Mouse (Mus musculus): ENCODE measurements around the gene Neurl2. TPM values are rescaled to one million over a fixed set of nuclear protein-coding genes. Genes with fewer than 3 reads are reported as not detected.
"Not testable (repeated sequence)": the region's sequence is repeated elsewhere in the genome, so short reads cannot be mapped to it uniquely, and the experiment has no call there.

Gene Neurl2
- total RNA-seq, 2 experiments from 2014 or later, result 44.8 to 49.4 TPM

DNA sequence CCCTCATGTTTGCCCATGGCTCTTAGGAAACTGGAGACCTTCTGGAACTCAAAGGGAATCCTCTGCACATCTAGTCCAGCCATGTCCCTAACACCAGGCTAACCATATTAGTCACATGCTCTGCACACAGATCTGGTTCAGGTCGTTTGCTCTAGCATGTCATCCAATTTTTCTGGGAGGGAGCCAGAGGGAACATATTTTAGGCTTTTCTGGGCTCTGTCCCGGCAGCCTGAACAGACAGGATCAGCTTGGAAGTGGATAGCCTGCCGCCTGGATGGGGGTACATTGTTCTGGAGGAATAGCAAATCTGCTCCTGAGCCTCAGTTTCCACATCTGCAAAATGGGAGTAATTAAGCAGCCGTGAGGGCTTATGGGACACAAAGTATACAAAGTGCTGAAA is 27.8 kb upstream of the Neurl2 start:
- no peak for DNase-seq
- intact Hi-C loops (cut with DNase I; ENCODE audit: low total_unique reads), result no loop called here

DNA sequence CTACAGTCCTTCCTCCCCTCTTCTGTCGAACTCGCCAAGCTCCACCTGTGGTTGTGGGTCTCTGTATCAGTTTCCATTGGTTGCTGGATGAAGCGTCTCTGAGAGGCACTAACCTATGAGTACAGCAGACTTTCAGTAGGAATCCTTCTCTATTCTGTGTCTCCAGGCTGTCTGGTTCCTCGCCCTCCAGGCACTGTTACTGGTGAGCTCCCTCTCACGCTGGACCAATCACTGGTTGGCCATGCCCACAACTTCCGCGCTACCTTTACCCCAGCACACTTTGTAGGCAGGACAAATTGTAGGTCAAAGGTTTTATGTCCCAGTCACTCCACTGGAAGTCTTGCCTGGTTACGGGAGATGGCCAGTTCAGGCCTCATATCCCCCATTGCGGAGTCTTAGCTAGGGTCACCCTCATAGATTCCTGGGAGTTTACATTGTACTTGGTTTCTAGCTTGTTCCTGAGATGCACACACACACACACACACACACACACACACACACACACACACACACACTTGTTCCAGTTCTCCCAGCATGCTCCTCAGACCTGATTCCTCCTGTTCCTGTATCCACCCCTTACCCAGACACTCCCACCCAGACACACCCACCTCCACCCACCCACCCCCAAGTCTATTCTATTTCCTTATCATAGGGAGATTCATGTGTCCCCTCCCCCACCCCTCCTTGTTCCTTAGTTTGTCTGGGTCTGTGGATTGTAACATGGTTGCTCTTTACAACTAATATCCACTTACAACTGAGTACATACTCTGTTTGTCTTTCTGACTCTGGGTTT is 26.6 kb upstream of the Neurl2 start:
- DNase-seq, result no peak
- intact Hi-C loops (cut with DNase I; ENCODE audit: low total_unique reads), result no loop called here

GRCm38 (mm10) chr2:164859155-164859554 is 25.9 kb upstream of the Neurl2 start:
- intact Hi-C loops (cut with DNase I; ENCODE audit: low total_unique reads), result no loop called here

DNA sequence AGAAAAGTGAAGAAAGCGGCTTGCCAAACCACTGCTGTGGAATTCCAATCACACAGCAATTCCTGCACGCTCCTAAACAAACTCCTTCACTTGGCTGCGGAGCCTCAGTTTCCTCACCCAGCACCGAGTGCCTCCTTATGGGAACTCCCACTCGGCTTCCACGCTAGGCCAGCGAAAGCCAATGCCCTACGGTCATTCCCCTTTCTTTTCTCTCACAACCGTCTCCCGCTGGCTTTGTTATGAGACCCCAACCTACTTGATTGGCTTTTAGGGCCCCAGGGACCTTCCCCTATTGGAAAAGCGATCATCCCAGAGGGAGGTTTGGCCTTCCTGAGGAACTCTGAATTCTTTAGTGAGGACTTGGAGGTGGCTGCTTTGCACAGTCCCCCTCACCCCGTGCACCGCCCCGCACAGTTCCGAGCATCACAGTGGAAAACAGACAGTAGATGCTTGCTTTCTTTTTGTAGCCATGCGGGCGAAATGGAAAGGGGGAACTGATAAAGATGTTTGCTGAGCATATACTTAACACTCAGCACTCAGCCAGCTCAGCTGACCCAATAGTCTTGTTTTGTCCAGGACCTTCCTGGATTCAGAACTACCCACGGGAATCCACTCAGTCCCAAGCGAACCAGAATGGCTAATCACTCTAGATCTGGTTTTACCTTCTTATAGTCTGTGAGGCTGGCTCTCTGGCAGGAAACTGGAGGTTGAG is 24.7 kb upstream of the Neurl2 start:
- DNase-seq, result no peak
- intact Hi-C loops (cut with DNase I; ENCODE audit: low total_unique reads), result no loop called here

More at GRCm38 (mm10) chr2:164859155-164859554, 25.9 kb upstream of the Neurl2 start:
- DNase-seq, result no peak

- peak; percentile 45 for DNase-seq
- intact Hi-C loops (cut with DNase I; ENCODE audit: low total_unique reads), result no loop called here
These were observed 24.0 kb upstream of the Neurl2 start, which contains the start of gene Pltp for GRCm38 (mm10) chr2:164857101-164857821. Pltp (minus strand) TSS chr2:164857711.

DNA sequence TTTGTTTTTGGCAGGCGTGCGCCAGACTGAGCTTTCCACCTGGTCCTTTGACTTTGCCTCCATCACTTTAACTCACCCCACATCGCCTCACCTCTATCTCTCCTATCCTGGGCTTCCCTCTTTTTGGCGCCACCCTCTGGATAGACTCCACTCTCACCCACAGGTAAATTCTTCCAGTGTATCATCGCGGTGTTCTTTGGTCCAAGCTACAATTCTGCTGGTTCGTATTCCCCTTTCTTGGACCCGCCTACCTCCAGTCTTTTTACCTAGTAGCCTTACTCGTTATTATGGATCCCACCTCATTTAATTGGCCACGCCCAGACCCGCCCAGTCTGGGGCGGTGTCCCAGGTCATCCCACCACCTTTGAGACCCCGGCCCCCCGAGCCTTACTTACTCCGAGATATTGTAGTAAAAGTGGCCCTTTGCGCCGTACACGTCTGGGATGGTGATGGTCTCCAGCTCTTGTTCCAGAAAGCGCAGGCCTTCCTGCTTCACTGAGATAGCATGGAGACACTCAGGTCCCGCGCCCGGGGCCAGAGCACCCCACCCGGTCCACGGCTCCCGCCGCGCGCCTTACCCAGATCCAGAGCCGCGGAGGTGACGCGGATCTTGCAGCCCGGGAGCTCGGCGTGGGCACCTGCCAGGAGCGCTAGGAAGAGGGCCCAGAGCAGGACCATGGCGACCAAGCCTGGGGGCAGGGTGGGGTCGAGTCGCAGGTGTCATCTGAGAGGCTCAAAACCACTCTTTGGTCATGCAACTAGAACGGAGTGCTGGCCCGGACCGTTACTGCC is 23.2 kb upstream of the Neurl2 start:
- intact Hi-C loops (cut with DNase I; ENCODE audit: low total_unique reads), result no loop called here
- DNase-seq, result no peak

DNA sequence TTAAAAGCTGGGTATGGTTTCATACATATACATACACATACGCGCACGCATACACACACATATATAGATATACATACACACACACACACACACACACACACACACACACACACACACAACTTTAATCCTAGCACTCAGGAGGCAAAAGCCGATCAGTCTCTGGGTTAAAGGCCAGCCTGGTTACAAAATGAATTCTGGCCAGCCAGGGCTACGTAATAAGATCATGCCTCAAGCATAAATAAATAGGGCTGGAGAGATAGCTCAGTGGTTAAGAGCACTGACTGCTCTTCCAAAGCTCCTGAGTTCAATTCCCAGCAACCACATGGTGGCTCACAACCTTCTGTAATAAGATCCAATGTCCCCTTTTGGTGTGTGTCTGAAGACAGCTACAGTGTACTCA is 22.3 kb upstream of the Neurl2 start:
- DNase-seq; intact Hi-C loops (cut with DNase I; ENCODE audit: low total_unique reads): not testable (repeated sequence)

GRCm38 (mm10) chr2:164850061-164850460 is 16.8 kb upstream of the Neurl2 start:
- intact Hi-C loops (cut with DNase I; ENCODE audit: low total_unique reads), result no loop called here
- no peak for DNase-seq

GRCm38 (mm10) chr2:164845782-164846181 is 12.5 kb upstream of the Neurl2 start:
- DNase-seq, result no peak
- intact Hi-C loops (cut with DNase I; ENCODE audit: low total_unique reads), result no loop called here

DNA sequence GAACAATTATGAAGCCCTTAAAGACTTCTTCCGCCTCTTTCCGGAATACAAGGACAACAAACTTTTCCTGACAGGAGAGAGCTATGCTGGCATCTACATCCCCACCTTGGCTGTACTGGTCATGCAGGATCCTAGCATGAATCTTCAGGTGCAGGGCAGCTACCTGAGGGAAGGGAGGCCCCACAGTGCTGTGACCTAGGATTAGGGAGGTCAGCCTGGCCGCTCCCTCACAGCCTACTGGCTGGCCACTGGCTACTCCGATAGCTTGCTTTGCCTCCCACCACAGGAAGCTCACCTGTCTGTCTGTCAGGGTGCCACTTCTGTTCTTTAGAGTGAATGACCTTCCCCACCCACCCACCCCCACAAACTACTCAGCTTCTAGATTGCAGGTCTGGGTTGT is 1.9 kb upstream of the Neurl2 start:
- intact Hi-C loops (cut with DNase I; ENCODE audit: low total_unique reads), result loop anchor here (5.0 to 10.0 kb wide), 2 partner anchors 37 to 60 kb away; no protein-coding TSS in a partner anchor
- DNase-seq, result no peak

DNA sequence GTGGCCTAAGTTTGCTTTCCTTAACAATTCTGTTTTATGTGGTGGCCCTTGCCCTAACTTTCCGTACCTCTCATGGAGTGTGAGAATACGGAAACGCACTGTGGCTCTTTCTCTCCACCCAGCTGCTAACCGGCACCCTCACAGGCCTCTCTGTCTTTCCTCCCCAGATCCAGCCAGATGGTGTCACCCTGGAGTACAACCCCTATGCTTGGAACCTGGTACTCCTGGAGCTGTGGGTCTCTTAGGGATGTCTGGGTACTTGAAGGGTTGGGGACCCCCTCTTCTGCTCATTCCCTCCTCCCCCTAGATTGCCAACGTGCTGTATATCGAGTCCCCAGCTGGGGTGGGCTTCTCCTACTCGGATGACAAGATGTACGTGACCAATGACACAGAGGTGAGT is 1.3 kb upstream of the Neurl2 start:
- no peak for DNase-seq
- intact Hi-C loops (cut with DNase I; ENCODE audit: low total_unique reads), result loop anchor here (10.0 kb wide), 1 partner anchor 60 kb away; no protein-coding TSS in a partner anchor

DNA sequence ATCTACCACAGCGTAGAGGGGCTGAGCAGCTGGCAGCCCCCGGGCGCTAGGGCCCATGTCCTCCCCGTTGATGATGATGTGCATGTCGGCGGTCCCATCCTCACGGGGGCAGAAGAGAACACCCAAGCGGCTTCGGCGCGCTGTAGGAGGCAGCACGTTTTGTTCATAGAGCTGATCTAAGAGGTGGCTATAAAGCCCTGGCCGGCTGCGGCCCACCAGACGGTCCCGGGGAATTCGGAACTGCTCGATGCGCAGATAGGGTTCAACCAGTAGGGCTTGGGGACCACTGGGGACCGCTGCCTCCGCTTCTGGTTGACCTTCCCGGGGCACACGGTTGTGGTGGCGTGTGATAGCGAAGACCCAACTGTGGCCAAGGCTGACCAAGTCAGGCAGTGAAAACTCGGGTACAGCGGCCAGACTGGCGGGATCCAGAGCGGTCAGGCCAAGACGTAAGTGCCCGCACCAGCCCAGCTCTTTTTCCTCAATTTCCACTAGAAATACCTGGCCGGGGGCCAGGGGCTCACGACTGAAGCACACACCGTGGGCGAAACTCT is 431 bp downstream of the Neurl2 start, which contains the start of gene Ctsa:
Ctsa (plus strand) TSS at position 126 of the 554 bp plus-strand sequence.
- intact Hi-C loops (cut with DNase I; ENCODE audit: low total_unique reads), result loop anchor here (10.0 kb wide), 1 partner anchor 62 kb away; no protein-coding TSS in a partner anchor
- DNase-seq, result peak; percentile 80

GRCm38 (mm10) chr2:164832032-164832747 is 1.1 kb downstream of the Neurl2 start:
- intact Hi-C loops (cut with DNase I; ENCODE audit: low total_unique reads), result loop anchor here (10.0 kb wide), 1 partner anchor 63 kb away; no protein-coding TSS in a partner anchor
- no peak for DNase-seq

GRCm38 (mm10) chr2:164831029-164831428 is 2.2 kb downstream of the Neurl2 start:
- intact Hi-C loops (cut with DNase I; ENCODE audit: low total_unique reads), result loop anchor here (10.0 kb wide), 1 partner anchor 64 kb away; no protein-coding TSS in a partner anchor
- no peak for DNase-seq

DNA sequence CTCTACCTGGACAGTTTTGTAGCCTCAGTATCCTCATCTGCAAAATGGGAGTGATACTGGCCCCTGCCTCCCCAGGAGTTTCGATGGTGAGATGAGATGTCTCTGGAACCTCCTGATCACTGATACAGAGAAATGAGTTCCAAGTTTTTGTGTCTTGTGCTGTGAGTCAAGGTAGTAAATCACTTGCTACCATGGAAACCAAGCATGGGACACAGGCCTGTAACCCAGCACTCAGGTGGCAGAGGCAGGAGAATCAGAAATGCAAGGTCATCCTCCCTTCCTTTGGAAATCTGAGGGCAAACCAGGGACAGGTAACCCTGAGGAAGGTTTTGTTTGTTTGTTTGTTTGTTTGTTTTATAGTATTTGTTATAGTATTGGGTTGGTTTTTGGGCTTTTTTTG is 4.2 kb downstream of the Neurl2 start:
- no peak for DNase-seq
- intact Hi-C loops (cut with DNase I; ENCODE audit: low total_unique reads), result no loop called here

DNA sequence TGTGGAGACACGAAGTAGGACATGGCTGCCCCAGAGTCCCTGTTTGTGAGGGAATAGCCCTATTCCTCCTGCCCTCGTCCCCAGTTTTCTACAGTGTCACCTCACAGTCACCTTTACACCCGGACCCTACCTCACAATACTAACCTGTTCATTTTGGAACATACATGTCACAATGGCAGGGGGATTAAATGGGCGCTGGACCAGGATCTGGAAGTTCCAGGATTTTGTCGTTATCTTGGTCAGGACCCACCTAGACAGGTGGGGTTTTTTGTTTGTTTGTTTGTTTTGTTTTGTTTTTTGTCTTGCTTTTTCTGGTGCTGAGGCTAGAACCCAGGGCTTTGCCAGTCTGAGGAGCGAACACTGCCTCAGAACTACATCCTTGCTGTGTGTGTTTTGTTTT is 4.8 kb downstream of the Neurl2 start, which contains the start of gene Spata25:
Spata25 (minus strand) TSS at position 101 of the 400 bp plus-strand sequence.
- intact Hi-C loops (cut with DNase I; ENCODE audit: low total_unique reads), result no loop called here
- DNase-seq, result no peak

DNA sequence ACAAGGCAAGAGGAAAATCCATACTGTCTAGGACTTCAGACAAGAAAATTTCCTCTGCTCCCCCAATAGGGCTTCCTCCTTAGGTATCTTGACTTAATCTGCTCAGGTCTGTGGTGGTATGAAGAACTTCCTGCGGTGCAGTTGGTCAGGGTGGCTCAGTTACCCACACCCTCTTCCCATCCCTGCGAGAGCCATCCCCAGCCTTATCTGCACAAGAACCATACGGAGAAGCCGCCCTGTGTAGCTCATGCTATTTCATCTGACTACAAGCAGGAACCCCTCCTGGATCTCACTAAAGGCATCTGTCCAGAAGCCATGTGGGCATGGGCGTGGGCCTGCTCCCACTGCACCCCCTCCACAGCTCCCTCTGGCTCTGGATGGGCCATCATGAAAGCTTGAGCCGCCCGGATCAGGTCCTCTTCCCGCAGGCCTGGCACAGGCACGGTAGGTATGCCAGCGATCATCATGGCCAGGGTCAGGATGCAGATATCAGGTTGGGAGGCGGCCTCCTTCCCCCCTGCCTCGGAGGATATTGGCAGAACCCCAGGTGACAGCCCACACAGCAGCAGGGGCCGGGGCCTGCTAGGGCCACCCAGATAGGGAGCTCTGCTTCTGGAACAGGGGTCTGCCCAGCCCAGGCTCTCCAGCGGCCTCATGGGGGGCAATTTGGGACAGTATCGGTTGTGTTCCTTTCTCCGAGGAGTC is 6.0 kb downstream of the Neurl2 start:
- DNase-seq, result no peak

More for the DNA sequence above, 6.0 kb downstream of the Neurl2 start:
- intact Hi-C loops (cut with DNase I; ENCODE audit: low total_unique reads), result no loop called here

Measured in gastrocnemius, postnatal 14 days (tissue).